Mouse (Mus musculus): ENCODE measurements around the gene Gfod1. TPM values are rescaled to one million over a fixed set of nuclear protein-coding genes. Genes with fewer than 3 reads are reported as not detected.

Gfod1 gene
- total and polyA plus RNA-seq, 3 experiments, result 0.30 to 0.70 (median 0.36) TPM

- H3K27me3 ChIP-seq (replicated peaks), result peaks cover 46% of the 10 kb centered on the region
- no peaks in the 10 kb centered on the region for H3K9me3 ChIP-seq (replicated peaks; ENCODE audit: low read length)
- H3K36me3 ChIP-seq (replicated peaks in 1 of 2; ENCODE audit: control insufficient read depth in 1 of 2, insufficient read depth in 1 of 2, low read length in 1 of 2), result no peaks in the 10 kb centered on the region
- TF ChIP-seq HCFC1 (IDR thresholded peaks at IDR 0.05; ENCODE audit: low read depth, low read length) (no peak), USF2 (conservative IDR thresholded peaks at IDR 0.05; ENCODE audit: low read depth, low read length) (no peak), NRF1 (IDR thresholded peaks at IDR 0.05; ENCODE audit: low read depth, low read length) (peak; percentile 45; the same call in 1 of the 2 replicates)
- peaks cover 8 to 32% of the 10 kb centered on the region in 2 experiments for H3K4me1 ChIP-seq (ENCODE audit: control insufficient read depth in 1 of 2, insufficient read depth in 2 of 2)
- no peaks in the 10 kb centered on the region for H3K79me2 ChIP-seq (replicated peaks; ENCODE audit: control insufficient read depth, extremely low read depth, insufficient read depth, poor library complexity, severe bottlenecking)
- H3K27ac ChIP-seq (ENCODE audit: insufficient read depth, low read depth), result no peak overlapping the region
- no peak overlapping the region for H3K9ac ChIP-seq (ENCODE audit: insufficient read depth, low read depth)
- in situ Hi-C loops (cut with MboI; ENCODE audit: low pct_ligation_motif_present, low pct_unique_long_range_greater_than_20kb, low sequenced_read_pairs) (no loop called here), dilution Hi-C loops (cut with MboI; ENCODE audit: extremely low pct_ligation_motif_present, extremely low pct_unique_long_range_greater_than_20kb, low sequenced_read_pairs) (no loop called here)
- H3K4me2 ChIP-seq (ENCODE audit: insufficient read depth, low read depth, poor library complexity, severe bottlenecking), result peak overlapping the region; percentile 85
- H3K4me3 ChIP-seq (replicated peaks in 1 of 3; ENCODE audit: low read depth in 2 of 3, low read length in 2 of 3, poor library complexity in 1 of 3), result peak overlapping the region in 2 of 3 experiments; percentile 51 to 53
- no peak for DNase-seq (ENCODE audit: extremely low read depth)
Observed at GRCm38 (mm10) chr13:43302651-43303160, 1.3 kb downstream of the Gfod1 start.

- H3K79me2 ChIP-seq (replicated peaks; ENCODE audit: control insufficient read depth, extremely low read depth, insufficient read depth, poor library complexity, severe bottlenecking), result no peaks in the 10 kb centered on the region
- H3K4me2 ChIP-seq (ENCODE audit: insufficient read depth, low read depth, poor library complexity, severe bottlenecking), result no peak overlapping the region; the same call in 1 of the 2 replicates
- TF ChIP-seq MYC (IDR thresholded peaks at IDR 0.05; ENCODE audit: low read depth, low read length) (no peak), RCOR1 (conservative IDR thresholded peaks at IDR 0.05; ENCODE audit: low read depth, low read length) (no peak), BHLHE40 (IDR thresholded peaks at IDR 0.05; ENCODE audit: low read depth, low read length) (no peak), SMC3 (IDR thresholded peaks at IDR 0.05; ENCODE audit: low read depth, low read length) (no peak), MXI1 (IDR thresholded peaks at IDR 0.05; ENCODE audit: low read depth, low read length) (no peak), JUND (conservative IDR thresholded peaks at IDR 0.05; ENCODE audit: low read depth, low read length) (no peak), ELF1 (IDR thresholded peaks at IDR 0.05; ENCODE audit: low read depth, low read length) (no peak), MAZ (IDR thresholded peaks at IDR 0.05; ENCODE audit: low read depth, low read length) (no peak), ZMIZ1 (IDR thresholded peaks at IDR 0.05; ENCODE audit: low read depth, low read length) (no peak), USF1 (IDR thresholded peaks at IDR 0.05; ENCODE audit: low read depth, low read length) (no peak), EP300 (IDR thresholded peaks at IDR 0.05; ENCODE audit: low read length) (no peak), NELFE (IDR thresholded peaks at IDR 0.05; ENCODE audit: low read depth, low read length) (no peak), ZC3H11A (IDR thresholded peaks at IDR 0.05; ENCODE audit: low read depth, low read length) (no peak), KAT2A (IDR thresholded peaks at IDR 0.05; ENCODE audit: insufficient replicate concordance, low read length) (no peak), POLR2AphosphoS2 (IDR thresholded peaks at IDR 0.05; ENCODE audit: low read depth, low read length) (no peak), UBTF (IDR thresholded peaks at IDR 0.05; ENCODE audit: low read depth, low read length) (no peak), RAD21 (IDR thresholded peaks at IDR 0.05; ENCODE audit: low read depth, low read length) (no peak), MEF2A (IDR thresholded peaks at IDR 0.05; ENCODE audit: borderline replicate concordance, low read depth, low read length) (no peak), CHD2 (IDR thresholded peaks at IDR 0.05; ENCODE audit: low read length) (no peak)
- H3K9ac ChIP-seq (ENCODE audit: insufficient read depth, low read depth), result no peak overlapping the region
- no peak overlapping the region for H3K27ac ChIP-seq (ENCODE audit: insufficient read depth, low read depth)
- in situ Hi-C loops (cut with MboI; ENCODE audit: low pct_ligation_motif_present, low pct_unique_long_range_greater_than_20kb, low sequenced_read_pairs), result no loop called here
- H3K36me3 ChIP-seq (replicated peaks in 1 of 2; ENCODE audit: control insufficient read depth in 1 of 2, insufficient read depth in 1 of 2, low read length in 1 of 2), result no peaks in the 10 kb centered on the region
- DNase-seq (ENCODE audit: extremely low read depth), result no peak
- dilution Hi-C loops (cut with MboI; ENCODE audit: extremely low pct_ligation_motif_present, extremely low pct_unique_long_range_greater_than_20kb, low sequenced_read_pairs), result no loop called here
- no peak overlapping the region for H3K4me3 ChIP-seq (replicated peaks in 1 of 3; ENCODE audit: low read depth in 2 of 3, low read length in 2 of 3, poor library complexity in 1 of 3)
- peaks cover 8 to 32% of the 10 kb centered on the region in 2 experiments for H3K4me1 ChIP-seq (ENCODE audit: control insufficient read depth in 1 of 2, insufficient read depth in 2 of 2)
- no peaks in the 10 kb centered on the region for H3K9me3 ChIP-seq (replicated peaks; ENCODE audit: low read length)
- peaks cover 48% of the 10 kb centered on the region for H3K27me3 ChIP-seq (replicated peaks)
Observed at GRCm38 (mm10) chr13:43302239-43302638, 1.7 kb downstream of the Gfod1 start.
